Mouse (Mus musculus) limb, embryonic 12.5 days (tissue): ENCODE measurements around the gene Enah. TPM values are rescaled to one million over a fixed set of nuclear protein-coding genes. Genes with fewer than 3 reads are reported as not detected.

Source experiments
- ATAC-seq: fragments of 200-750 bp; cut with Nextera tagmentation; 2 replicates; pipeline ENCODE4 v1.8.0; 2017; ENCODE audit warnings: low read depth, moderate TSS enrichment; ENCODE audit not compliant: insufficient number of reproducible peaks, insufficient read depth, low FRiP score, low TSS enrichment
- H3K27ac ChIP-seq: fragments of 300-500 bp; sonication (generic); 2 replicates; pipeline ENCODE4 v1.5.1; 2016; ENCODE audit warnings: mild to moderate bottlenecking, moderate library complexity
- H3K27me3 ChIP-seq: fragments of 300-500 bp; sonication (generic); 2 replicates; pipeline ENCODE4 v1.6.1; 2016; ENCODE audit warnings: mild to moderate bottlenecking, moderate library complexity
- H3K36me3 ChIP-seq: fragments of 300-500 bp; sonication (generic); 2 replicates; pipeline ENCODE4 v1.6.1; 2016; ENCODE audit warnings: mild to moderate bottlenecking, moderate library complexity
- H3K4me1 ChIP-seq: fragments of 300-500 bp; sonication (generic); replicated peaks from 2 replicates; pipeline ENCODE4 v1.6.1; 2016
- H3K4me2 ChIP-seq: fragments of 300-500 bp; sonication (generic); 2 replicates; pipeline ENCODE4 v1.6.1; 2016; ENCODE audit warnings: mild to moderate bottlenecking, moderate library complexity
- H3K4me3 ChIP-seq: fragments of 300-500 bp; sonication (generic); replicated peaks from 2 replicates; pipeline ENCODE4 v1.5.1; 2016; ENCODE audit warnings: mild to moderate bottlenecking
- H3K9ac ChIP-seq: fragments of 300-500 bp; sonication (generic); replicated peaks from 2 replicates; pipeline ENCODE4 v1.6.1; 2016; ENCODE audit warnings: mild to moderate bottlenecking, moderate library complexity
- H3K9me3 ChIP-seq: fragments of 300-500 bp; sonication (generic); 2 replicates; pipeline ENCODE4 v1.6.1; 2016; ENCODE audit warnings: mild to moderate bottlenecking, moderate library complexity
- WGBS: fragments of 180-500 bp; shearing (Covaris S2); methylation state at CpG from one replicate; pipeline ENCODE4 v1.1.7; 2016; 5-methylcytosine and 5-hydroxymethylcytosine counted together
- polyA plus RNA-seq: library from polyadenylated mRNA; unstranded; fragments of >200 nt; fragmentation: Nextera tagmentation; extraction: Ambion mirVana; gene quantifications from 2 replicates; pipeline ENCODE4 v1.2.1, GENCODE M21; 2016

Gene Enah
- polyA plus RNA-seq, 1 experiment from 2014 or later, result 31.6 TPM

- H3K27ac ChIP-seq, result no peak overlapping the region
These were observed 32.6 kb upstream of the Enah start for GRCm38 (mm10) chr1:182052385-182052784.

GRCm38 (mm10) chr1:182049813-182050212 lies 30.0 kb upstream of the Enah start:
- Histone ChIP-seq H3K36me3 (no peaks in the 10 kb centered on the region), H3K4me2 (no peak overlapping the region), H3K4me1 (peaks cover 11% of the 10 kb centered on the region), H3K9ac (no peak overlapping the region), H3K9me3 (no peaks in the 10 kb centered on the region), H3K27me3 (no peaks in the 10 kb centered on the region), H3K4me3 (no peak overlapping the region), H3K27ac (no peak overlapping the region)
- WGBS, result 74% methylated on average over 7 of the region's 7 CpGs
- ATAC-seq, result no peak

More at GRCm38 (mm10) chr1:182052385-182052784, 32.6 kb upstream of the Enah start:
- peaks cover 18% of the 10 kb centered on the region for H3K4me1 ChIP-seq
- H3K36me3 ChIP-seq, result no peaks in the 10 kb centered on the region
- no peak overlapping the region for H3K9ac ChIP-seq
- no peak for ATAC-seq
- WGBS, result 73% methylated on average over 7 of the region's 7 CpGs
- no peak overlapping the region for H3K4me2 ChIP-seq
- no peak overlapping the region for H3K4me3 ChIP-seq
- H3K27me3 ChIP-seq, result no peaks in the 10 kb centered on the region
- H3K9me3 ChIP-seq, result no peaks in the 10 kb centered on the region

GRCm38 (mm10) chr1:182048101-182048500 lies 28.3 kb upstream of the Enah start:
- no peaks in the 10 kb centered on the region for H3K27me3 ChIP-seq
- WGBS, result 79% methylated on average over 4 of the region's 4 CpGs
- H3K4me2 ChIP-seq, result no peak overlapping the region
- H3K4me3 ChIP-seq, result no peak overlapping the region
- no peaks in the 10 kb centered on the region for H3K9me3 ChIP-seq
- no peaks in the 10 kb centered on the region for H3K36me3 ChIP-seq
- H3K4me1 ChIP-seq, result peaks cover 5% of the 10 kb centered on the region
- H3K9ac ChIP-seq, result no peak overlapping the region
- H3K27ac ChIP-seq, result no peak overlapping the region
- no peak for ATAC-seq

- no peaks in the 10 kb centered on the region for H3K4me1 ChIP-seq
- no peaks in the 10 kb centered on the region for H3K9me3 ChIP-seq
- ATAC-seq, result no peak
- H3K4me2 ChIP-seq, result no peak overlapping the region
- WGBS, result 88% methylated on average over 3 of the region's 3 CpGs
- no peaks in the 10 kb centered on the region for H3K27me3 ChIP-seq
- H3K27ac ChIP-seq, result no peak overlapping the region
- H3K9ac ChIP-seq, result no peak overlapping the region
- no peak overlapping the region for H3K4me3 ChIP-seq
- H3K36me3 ChIP-seq, result no peaks in the 10 kb centered on the region
These were observed 27.4 kb upstream of the Enah start for GRCm38 (mm10) chr1:182047016-182047690.

GRCm38 (mm10) chr1:182045208-182045607 lies 25.4 kb upstream of the Enah start:
- H3K4me3 ChIP-seq, result no peak overlapping the region
- H3K27me3 ChIP-seq, result no peaks in the 10 kb centered on the region
- H3K27ac ChIP-seq, result no peak overlapping the region
- H3K9me3 ChIP-seq, result no peaks in the 10 kb centered on the region
- H3K4me2 ChIP-seq, result no peak overlapping the region
- H3K4me1 ChIP-seq, result no peaks in the 10 kb centered on the region
- H3K9ac ChIP-seq, result no peak overlapping the region
- WGBS, result 84% methylated on average over 4 of the region's 4 CpGs
- H3K36me3 ChIP-seq, result no peaks in the 10 kb centered on the region
- ATAC-seq, result no peak

- ATAC-seq, result no peak
- WGBS, result 86% methylated on average over 3 of the region's 3 CpGs
These were observed 20.7 kb upstream of the Enah start for GRCm38 (mm10) chr1:182040538-182040937.

GRCm38 (mm10) chr1:182031757-182032156 lies 12.0 kb upstream of the Enah start:
- H3K27ac ChIP-seq, result no peak overlapping the region
- no peak overlapping the region for H3K9ac ChIP-seq
- no peaks in the 10 kb centered on the region for H3K27me3 ChIP-seq
- no peak overlapping the region for H3K4me2 ChIP-seq
- no peaks in the 10 kb centered on the region for H3K36me3 ChIP-seq
- H3K4me3 ChIP-seq, result no peak overlapping the region
- no peaks in the 10 kb centered on the region for H3K9me3 ChIP-seq
- no peak for ATAC-seq
- no peaks in the 10 kb centered on the region for H3K4me1 ChIP-seq

More at GRCm38 (mm10) chr1:182040538-182040937, 20.7 kb upstream of the Enah start:
- H3K4me1 ChIP-seq, result no peaks in the 10 kb centered on the region
- H3K4me3 ChIP-seq, result no peak overlapping the region
- no peaks in the 10 kb centered on the region for H3K36me3 ChIP-seq
- H3K27ac ChIP-seq, result no peak overlapping the region
- H3K9ac ChIP-seq, result no peak overlapping the region
- no peak overlapping the region for H3K4me2 ChIP-seq
- H3K9me3 ChIP-seq, result no peaks in the 10 kb centered on the region
- no peaks in the 10 kb centered on the region for H3K27me3 ChIP-seq

- H3K4me1 ChIP-seq, result no peaks in the 10 kb centered on the region
- 92% methylated on average over 6 of the region's 6 CpGs for WGBS
- H3K36me3 ChIP-seq, result no peaks in the 10 kb centered on the region
- H3K9ac ChIP-seq, result no peak overlapping the region
- no peak overlapping the region for H3K27ac ChIP-seq
- H3K9me3 ChIP-seq, result no peaks in the 10 kb centered on the region
- H3K4me3 ChIP-seq, result no peak overlapping the region
- H3K4me2 ChIP-seq, result no peak overlapping the region
- no peaks in the 10 kb centered on the region for H3K27me3 ChIP-seq
- ATAC-seq, result no peak
These were observed 11.3 kb upstream of the Enah start for GRCm38 (mm10) chr1:182031066-182031465.

- no peak for ATAC-seq
- H3K36me3 ChIP-seq, result no peaks in the 10 kb centered on the region
- H3K9me3 ChIP-seq, result no peaks in the 10 kb centered on the region
- H3K4me1 ChIP-seq, result no peaks in the 10 kb centered on the region
- no peak overlapping the region for H3K4me3 ChIP-seq
- no peak overlapping the region for H3K9ac ChIP-seq
- H3K27me3 ChIP-seq, result no peaks in the 10 kb centered on the region
- WGBS, result 71% methylated on average over 5 of the region's 5 CpGs
- no peak overlapping the region for H3K27ac ChIP-seq
- H3K4me2 ChIP-seq, result no peak overlapping the region
These were observed 10.3 kb upstream of the Enah start for GRCm38 (mm10) chr1:182029989-182030649.

GRCm38 (mm10) chr1:182028231-182029210 lies 8.7 kb upstream of the Enah start:
- no peaks in the 10 kb centered on the region for H3K9me3 ChIP-seq
- ATAC-seq, result no peak
- H3K4me1 ChIP-seq, result no peaks in the 10 kb centered on the region
- WGBS, result 88% methylated on average over 25 of the region's 25 CpGs
- no peak overlapping the region for H3K4me2 ChIP-seq
- no peaks in the 10 kb centered on the region for H3K36me3 ChIP-seq
- H3K27me3 ChIP-seq, result no peaks in the 10 kb centered on the region
- no peak overlapping the region for H3K4me3 ChIP-seq
- H3K27ac ChIP-seq, result no peak overlapping the region
- H3K9ac ChIP-seq, result no peak overlapping the region

GRCm38 (mm10) chr1:182027426-182027979 lies 7.7 kb upstream of the Enah start:
- H3K36me3 ChIP-seq, result no peaks in the 10 kb centered on the region
- no peak overlapping the region for H3K4me3 ChIP-seq
- no peak overlapping the region for H3K27ac ChIP-seq
- ATAC-seq, result no peak
- no peaks in the 10 kb centered on the region for H3K4me1 ChIP-seq
- H3K4me2 ChIP-seq, result no peak overlapping the region
- no peaks in the 10 kb centered on the region for H3K9me3 ChIP-seq
- no peaks in the 10 kb centered on the region for H3K27me3 ChIP-seq
- H3K9ac ChIP-seq, result no peak overlapping the region
- 80% methylated on average over 9 of the region's 9 CpGs for WGBS
